Mouse (Mus musculus): Measurements from ENCODE around the gene 2410002F23Rik.
"Not testable (repeated sequence)": the region's sequence is repeated elsewhere in the genome, so short reads cannot be mapped to it uniquely, and the experiment has no call there.

- TF ChIP-seq POLR2A (IDR thresholded peaks at IDR 0.05; ENCODE audit: extremely low read depth, insufficient read depth, low read length); CTCF (IDR thresholded peaks at IDR 0.05; ENCODE audit: low read depth, low read length): not testable (repeated sequence)
These were observed 24.2 kb upstream of the 2410002F23Rik start for GRCm38 (mm10) chr7:44222335-44222734.

Data from liver, adult 2 months (tissue).